Mouse (Mus musculus) mature B cell (primary cell): ENCODE measurements around the gene Steap2.

Experiments
- in situ Hi-C: fragments of 300-500 bp; cut with MboI; formaldehyde crosslinking; loops from 2 replicates; pipeline ENCODE4 v1.14.3; 2019

Steap2 gene

DNA sequence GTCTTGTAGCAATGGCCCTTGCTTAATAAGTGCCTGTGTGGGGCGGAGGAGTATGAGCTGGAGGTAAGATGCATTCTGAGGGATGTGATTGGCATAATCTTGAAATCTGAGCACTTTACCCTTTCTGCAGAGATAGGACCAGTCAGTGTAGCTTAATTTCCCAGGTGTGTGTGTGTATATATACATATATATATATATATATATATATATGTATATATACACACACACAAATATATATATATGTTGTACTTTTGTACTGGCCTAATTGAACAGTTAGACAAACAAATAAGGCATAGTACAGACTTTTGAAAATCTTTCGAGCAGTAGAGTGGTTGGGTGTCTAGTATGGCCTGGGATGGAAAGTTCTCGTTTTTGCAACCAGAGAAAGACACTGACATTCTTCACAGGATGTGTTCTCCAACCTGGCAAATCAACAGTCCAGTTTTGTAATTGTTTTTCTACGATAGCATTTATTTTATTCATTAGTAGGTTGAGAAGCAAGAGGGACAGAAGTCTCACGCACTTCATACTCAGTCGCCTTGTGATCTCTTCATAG, 29.9 kb downstream of the Steap2 start:
- in situ Hi-C loops: no loop called here

DNA sequence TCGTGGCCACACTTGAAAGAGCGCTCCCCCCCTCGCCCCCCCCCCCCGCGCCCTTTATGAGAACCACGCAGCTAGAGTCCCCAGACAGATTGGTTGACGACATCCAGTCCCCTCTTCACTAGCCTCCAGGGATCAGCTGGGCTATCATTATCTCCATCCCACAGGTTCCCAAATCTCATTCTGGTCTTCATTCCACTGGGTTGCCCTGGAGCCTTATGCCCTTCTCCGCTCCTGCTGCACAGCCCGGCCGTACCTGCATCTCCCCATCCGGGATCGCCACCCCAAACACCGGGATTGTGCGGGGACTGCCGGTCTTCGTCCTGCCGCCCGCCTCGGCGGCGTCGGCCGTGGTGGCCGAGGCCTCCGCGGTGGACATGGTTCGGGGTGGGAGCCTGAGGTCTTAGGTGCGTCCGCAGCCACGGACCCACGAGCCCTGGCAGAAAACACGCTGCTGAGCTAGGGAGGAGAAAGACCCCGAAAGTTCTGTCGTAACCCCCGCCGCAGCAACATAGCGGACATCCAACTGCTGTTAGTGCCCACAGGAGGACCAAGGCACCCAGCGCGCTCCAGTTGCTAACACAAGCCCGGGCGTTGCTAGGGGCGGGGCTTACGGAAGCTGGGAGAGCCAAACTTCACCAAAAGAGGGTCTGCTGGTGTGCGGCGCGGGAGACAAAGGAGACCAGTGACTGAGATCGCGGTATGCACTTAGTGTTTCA, 30.6 kb downstream of the Steap2 start, which contains the start of gene Cfap69:
Cfap69 (minus strand) TSS at position 585 of the 716 bp plus-strand sequence.
- in situ Hi-C loops: no loop called here

DNA sequence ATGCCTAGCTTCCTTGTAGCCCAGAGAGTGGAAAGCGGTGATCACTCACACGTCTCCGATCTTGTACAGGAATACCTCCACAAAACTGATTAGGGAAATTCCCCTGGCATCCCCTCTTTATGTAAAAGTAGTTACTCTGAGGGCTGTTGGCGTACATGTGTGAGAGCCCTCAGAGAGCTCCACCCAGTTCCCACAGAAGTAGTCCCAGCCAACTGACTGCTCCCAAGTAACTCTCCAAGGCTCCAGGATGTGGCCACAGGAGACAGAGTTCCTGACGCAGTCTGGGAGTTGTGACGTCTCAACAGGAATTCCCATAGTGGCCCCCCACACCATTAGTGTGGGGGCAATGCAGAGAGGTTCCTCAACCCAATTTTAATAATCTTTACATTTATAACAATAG, 31.3 kb downstream of the Steap2 start:
- in situ Hi-C loops: no loop called here

DNA sequence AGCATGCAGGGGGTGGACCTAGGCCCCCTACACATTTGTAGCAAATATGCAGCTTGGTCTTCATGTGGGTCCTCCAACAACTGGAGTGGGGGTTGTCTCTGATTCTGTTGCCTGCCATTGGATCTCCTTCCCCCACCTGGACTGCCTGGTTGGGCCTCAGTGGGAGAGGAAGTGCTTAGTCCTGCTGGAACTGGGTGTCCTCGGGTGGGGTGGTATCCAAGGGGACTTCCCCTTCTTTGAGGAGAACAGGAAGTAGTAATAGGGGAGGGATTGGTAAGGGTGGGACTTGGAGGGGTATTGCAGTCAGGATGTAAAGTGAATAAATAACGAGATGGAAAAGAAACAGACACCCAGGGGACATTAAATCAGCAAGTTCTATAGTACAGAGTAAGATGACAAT, 35.7 kb downstream of the Steap2 start:
- in situ Hi-C loops: no loop called here

DNA sequence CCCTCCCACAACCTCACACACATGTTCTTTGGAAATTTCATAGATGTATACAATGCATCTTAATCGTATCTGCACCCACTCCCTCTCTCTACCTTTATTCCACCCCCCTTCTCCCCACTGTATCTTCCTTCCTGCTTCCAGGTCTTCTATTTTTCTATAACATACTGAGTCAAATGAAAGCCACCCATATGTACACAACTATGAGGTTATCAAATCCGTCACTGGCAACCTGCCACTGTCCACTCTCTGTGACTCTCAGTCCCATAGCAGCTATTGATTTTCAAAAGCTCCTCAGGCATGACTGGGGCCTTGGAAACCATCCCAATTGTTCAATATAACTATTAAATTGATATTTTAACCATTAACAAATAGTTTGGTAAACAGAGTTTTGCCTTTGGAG, 36.4 kb downstream of the Steap2 start:
- in situ Hi-C loops: no loop called here

DNA sequence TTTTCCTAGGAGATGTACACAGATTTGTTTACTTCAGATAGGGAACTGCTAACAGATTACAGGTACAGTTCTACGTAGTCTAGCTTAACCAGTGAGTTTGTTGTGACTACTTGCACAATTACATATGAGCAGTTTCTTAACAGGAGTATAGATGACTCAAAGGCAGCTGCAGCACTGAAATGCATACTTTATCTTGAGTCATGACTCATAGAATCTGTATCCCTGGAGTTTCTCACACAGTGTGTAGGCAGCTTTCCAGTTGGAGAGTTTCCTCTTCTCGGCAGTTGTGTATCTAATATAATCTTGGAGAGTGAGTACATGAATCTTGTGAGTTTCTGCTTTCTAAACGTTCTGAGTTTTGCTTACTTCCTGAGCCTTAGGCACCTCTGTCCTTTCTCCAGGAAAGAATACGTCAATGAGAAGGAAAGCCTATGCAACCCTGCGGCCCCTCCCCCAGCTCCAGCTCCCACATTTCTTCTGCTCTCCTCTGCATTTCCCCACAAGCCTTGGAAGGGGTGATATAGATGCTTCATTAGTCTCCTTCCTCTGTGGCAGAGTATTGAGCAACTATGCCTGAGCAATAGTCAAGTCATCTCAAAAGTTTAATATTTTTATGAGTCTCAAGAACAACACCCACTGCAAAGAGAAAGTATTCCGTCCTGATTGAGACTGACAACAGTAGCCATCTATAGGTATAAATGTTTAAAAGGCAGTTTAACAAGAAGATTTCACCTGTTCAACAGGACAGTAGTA, 45.4 kb downstream of the Steap2 start:
- in situ Hi-C loops: no loop called here

DNA sequence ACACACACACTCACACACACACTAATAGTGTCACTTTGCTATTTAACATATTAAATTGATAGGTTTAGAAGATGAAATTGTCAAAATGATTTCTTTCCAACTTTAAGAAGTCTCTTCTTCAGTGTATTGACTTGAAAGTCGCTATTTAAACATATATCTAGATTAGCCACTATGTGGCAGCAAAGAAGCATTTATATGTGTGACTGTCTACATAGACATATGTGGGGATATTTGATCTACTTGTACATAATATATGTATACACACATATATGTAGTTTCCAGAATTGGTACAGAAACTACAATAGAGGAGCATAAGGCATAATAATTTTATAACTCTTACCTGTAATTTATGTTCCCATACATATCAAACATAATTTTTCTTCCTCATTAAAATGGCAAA, 48.2 kb downstream of the Steap2 start:
- in situ Hi-C loops: no loop called here

DNA sequence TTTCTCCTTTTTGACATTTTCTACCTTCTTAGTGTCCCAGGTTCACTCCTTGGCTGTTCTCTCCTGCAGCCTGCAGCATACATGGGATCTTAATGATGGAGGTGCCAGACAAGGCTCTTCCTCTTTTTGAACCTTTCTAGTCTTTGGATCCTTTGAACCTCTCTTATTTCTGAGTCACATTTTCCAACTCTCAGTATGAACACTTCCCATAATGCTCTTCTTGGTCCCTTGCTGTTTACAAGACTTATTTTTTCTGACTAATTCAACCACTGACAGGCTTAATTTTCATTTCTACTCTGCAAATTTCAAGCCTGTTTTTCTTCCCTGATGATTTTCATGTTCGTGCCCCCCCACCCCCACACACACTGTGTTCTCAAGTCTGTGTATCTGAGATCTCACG, 55.9 kb downstream of the Steap2 start:
- in situ Hi-C loops: no loop called here

DNA sequence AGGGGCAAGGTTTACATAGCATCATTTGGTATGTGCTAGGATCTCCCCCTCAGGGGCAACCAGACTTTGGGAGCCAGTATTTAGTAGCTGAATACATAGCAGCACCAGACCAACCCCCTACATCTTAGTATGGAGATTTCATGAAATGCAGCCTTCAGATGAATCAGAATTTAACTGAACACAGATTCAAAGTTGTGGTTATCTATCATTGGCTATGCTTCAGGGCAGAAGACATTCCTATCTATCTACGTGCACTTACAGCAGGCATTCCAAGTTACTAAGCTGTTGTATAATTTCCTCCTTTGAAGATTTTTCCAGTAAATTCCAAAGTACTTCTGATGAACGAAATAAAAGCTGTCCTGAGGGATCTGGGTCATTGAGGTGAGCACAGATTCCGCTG, 68.9 kb downstream of the Steap2 start:
- in situ Hi-C loops: no loop called here

DNA sequence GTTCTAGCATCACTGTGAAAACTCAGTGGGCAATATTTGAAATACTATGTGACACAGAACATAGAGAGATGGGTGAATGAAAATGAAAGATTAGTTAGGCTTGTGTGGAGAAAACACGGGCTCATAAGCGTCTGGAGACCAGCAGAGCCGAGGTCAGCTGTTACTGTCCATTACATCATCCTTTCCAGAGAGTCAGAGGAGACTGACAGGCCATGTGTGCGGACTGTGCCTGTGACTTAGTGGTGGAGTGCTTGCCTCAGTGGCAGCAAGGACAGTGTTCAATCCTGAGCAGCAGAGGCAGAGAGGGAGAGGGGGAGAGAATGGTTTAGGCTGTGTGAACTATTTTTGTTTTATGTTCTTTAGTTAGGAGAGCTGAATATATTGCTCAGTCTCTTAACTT, 76.0 kb downstream of the Steap2 start:
- in situ Hi-C loops: no loop called here
